Mouse (Mus musculus): ENCODE measurements at regions not wholly inside any gene's neighbourhood (a gene's known extent, or its start where the extent isn't known, plus 50 kb on each side); places are given as distances from the start of the nearest gene placed in this dataset. TPM values are rescaled to one million over a fixed set of nuclear protein-coding genes. Genes with fewer than 3 reads are reported as not detected.

- ATAC-seq (ENCODE audit: insufficient number of reproducible peaks, low FRiP score, low TSS enrichment, low read depth) (no peak), DNase-seq (ENCODE audit: low spot score) (no peak)
- Histone ChIP-seq H3K4me3 (ENCODE audit: low read depth, low read length) (no peak overlapping the region), H3K4me2 (ENCODE audit: low read depth, severe bottlenecking) (no peak overlapping the region), H3K4me1 (ENCODE audit: control insufficient read depth, insufficient read depth, low read length) (no peaks in the 10 kb centered on the region), H3K27ac (replicated peaks; ENCODE audit: low read depth, low read length) (no peak overlapping the region), H3K27me3 (ENCODE audit: control insufficient read depth, insufficient read depth, low read length) (no peaks in the 10 kb centered on the region), H3K9me3 (ENCODE audit: control insufficient read depth, low read length) (no peaks in the 10 kb centered on the region), H3K36me3 (ENCODE audit: control insufficient read depth, insufficient read depth, low read length) (no peaks in the 10 kb centered on the region), H3K9ac (ENCODE audit: low read length) (no peak overlapping the region)
- 78% methylated on average over 10 of the region's 10 CpGs for WGBS
These were observed 61.7 kb upstream of the Zbtb40 start for GRCm38 (mm10) chr4:137110276-137110675.

GRCm38 (mm10) chr4:137104447-137105044, 55.9 kb upstream of the Zbtb40 start:
- Histone ChIP-seq H3K4me1 (ENCODE audit: control insufficient read depth, insufficient read depth, low read length) (peaks cover 8% of the 10 kb centered on the region), H3K9ac (ENCODE audit: low read length) (no peak overlapping the region), H3K4me2 (ENCODE audit: low read depth, severe bottlenecking) (no peak overlapping the region), H3K27me3 (ENCODE audit: control insufficient read depth, insufficient read depth, low read length) (no peaks in the 10 kb centered on the region), H3K9me3 (ENCODE audit: control insufficient read depth, low read length) (no peaks in the 10 kb centered on the region), H3K27ac (replicated peaks; ENCODE audit: low read depth, low read length) (0 out of 2 replicates have a peak overlapping the region, but pooled peaks have one; percentile 67), H3K36me3 (ENCODE audit: control insufficient read depth, insufficient read depth, low read length) (no peaks in the 10 kb centered on the region), H3K4me3 (ENCODE audit: low read depth, low read length) (no peak overlapping the region)
- WGBS: 28% methylated on average over 10 of the region's 10 CpGs
- ATAC-seq (ENCODE audit: insufficient number of reproducible peaks, low FRiP score, low TSS enrichment, low read depth) (no peak), DNase-seq (ENCODE audit: low spot score) (peak; percentile 60)

- no peak overlapping the region for H3K27ac ChIP-seq (replicated peaks; ENCODE audit: low read depth, low read length)
- H3K4me2 ChIP-seq (ENCODE audit: low read depth, severe bottlenecking): no peak overlapping the region
- H3K4me1 ChIP-seq (ENCODE audit: control insufficient read depth, insufficient read depth, low read length): peaks cover 8% of the 10 kb centered on the region
- H3K9me3 ChIP-seq (ENCODE audit: control insufficient read depth, low read length): no peaks in the 10 kb centered on the region
- 87% methylated on average over 12 of the region's 12 CpGs for WGBS
- H3K4me3 ChIP-seq (ENCODE audit: low read depth, low read length): no peak overlapping the region
- DNase-seq (ENCODE audit: low spot score) (no peak), ATAC-seq (ENCODE audit: insufficient number of reproducible peaks, low FRiP score, low TSS enrichment, low read depth) (no peak)
- no peak overlapping the region for H3K9ac ChIP-seq (ENCODE audit: low read length)
- no peaks in the 10 kb centered on the region for H3K27me3 ChIP-seq (ENCODE audit: control insufficient read depth, insufficient read depth, low read length)
- H3K36me3 ChIP-seq (ENCODE audit: control insufficient read depth, insufficient read depth, low read length): no peaks in the 10 kb centered on the region
These were observed 52.6 kb upstream of the Zbtb40 start for GRCm38 (mm10) chr4:137101169-137101568.

GRCm38 (mm10) chr4:137100756-137101155, 52.2 kb upstream of the Zbtb40 start:
- no peak overlapping the region for H3K27ac ChIP-seq (replicated peaks; ENCODE audit: low read depth, low read length)
- no peak overlapping the region for H3K4me3 ChIP-seq (ENCODE audit: low read depth, low read length)
- H3K9ac ChIP-seq (ENCODE audit: low read length): no peak overlapping the region
- DNase-seq (ENCODE audit: low spot score): no peak
- no peaks in the 10 kb centered on the region for H3K36me3 ChIP-seq (ENCODE audit: control insufficient read depth, insufficient read depth, low read length)
- no peak overlapping the region for H3K4me2 ChIP-seq (ENCODE audit: low read depth, severe bottlenecking)
- H3K9me3 ChIP-seq (ENCODE audit: control insufficient read depth, low read length): no peaks in the 10 kb centered on the region
- 95% methylated on average over 4 of the region's 4 CpGs for WGBS
- no peaks in the 10 kb centered on the region for H3K27me3 ChIP-seq (ENCODE audit: control insufficient read depth, insufficient read depth, low read length)
- no peak for ATAC-seq (ENCODE audit: insufficient number of reproducible peaks, low FRiP score, low TSS enrichment, low read depth)
- peaks cover 8% of the 10 kb centered on the region for H3K4me1 ChIP-seq (ENCODE audit: control insufficient read depth, insufficient read depth, low read length)

Small RNAs in the stretch of these regions (microRNA-seq; reads per million reads assigned to microRNA genes)
- not detected for gene Gm23263
- not detected for gene Gm25399
